Mouse (Mus musculus) spleen, postnatal 4 days (tissue): ENCODE results near the gene Mrpl19.
A peak's percentile ranks its signal among the peaks of the same experiment; 100 is the strongest.

Experiments used
- DNase-seq, 2 experiments: peaks; one replicate each; pipeline ENCODE4 v3.0.0; 2022; ENCODE audit warnings: low spot score in 2 of 2

Mrpl19 gene

DNA sequence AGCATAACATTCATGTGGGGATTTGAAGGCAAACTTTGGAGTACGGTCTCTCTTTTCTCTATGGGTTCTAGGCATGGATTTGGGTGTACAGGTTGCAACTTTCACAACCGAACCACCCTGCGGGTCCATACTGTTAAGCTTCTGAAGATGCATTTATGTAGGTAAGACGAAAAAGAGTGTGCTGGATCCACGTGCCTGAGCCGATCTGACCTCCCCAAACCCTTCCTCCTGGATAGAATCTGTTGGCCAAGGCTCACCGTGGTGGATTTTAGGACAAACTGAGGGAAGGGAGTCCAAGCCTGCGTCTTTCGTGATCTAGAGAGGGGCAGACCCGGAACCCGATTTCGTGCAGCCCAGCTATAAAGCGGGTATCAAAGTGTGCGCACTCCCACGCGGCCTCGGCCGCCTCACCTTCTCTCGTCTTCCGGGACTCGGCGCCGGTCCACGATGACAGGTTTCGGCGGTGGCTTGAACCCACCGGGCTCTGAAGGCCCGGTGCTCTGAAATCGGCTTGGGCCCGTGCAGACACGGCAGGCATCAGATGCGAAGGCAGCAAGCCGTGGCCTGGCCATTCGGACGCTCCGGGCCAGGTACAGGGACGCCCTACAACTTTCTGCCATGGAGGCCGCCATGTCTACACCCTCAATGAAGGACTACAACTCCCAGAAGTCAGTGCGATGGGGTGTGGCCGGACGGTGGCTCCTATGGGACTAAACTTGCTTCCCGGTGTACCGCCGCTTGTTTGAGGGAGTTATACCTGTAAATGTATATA, at the start of gene Mrpl19:
Gene Mrpl19 (minus strand): TSS at position 663 of the 772 bp plus-strand sequence.
- peak; percentile 87 to 92 for DNase-seq

DNA sequence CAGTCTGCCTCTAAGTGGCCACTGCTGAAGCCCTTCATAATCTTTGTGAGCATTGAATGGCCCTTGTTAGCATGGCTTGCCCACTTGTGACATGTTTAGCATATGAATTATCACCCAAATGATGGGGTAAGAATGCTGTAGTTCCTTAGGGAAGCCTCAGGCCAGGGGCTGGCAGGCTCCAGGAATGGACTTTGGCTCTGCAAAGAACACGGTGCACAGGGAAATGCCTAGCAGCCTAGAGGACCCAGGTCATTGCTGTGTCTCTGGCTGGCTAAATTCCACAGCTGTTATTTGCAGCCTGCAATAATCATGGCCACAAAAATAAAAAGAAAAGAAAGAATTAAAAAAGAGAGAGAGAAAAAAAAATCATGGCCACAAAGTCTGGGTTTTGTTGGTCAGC, 46.6 kb upstream of the Mrpl19 start:
- peak; percentile 3 to 28 for DNase-seq

DNA sequence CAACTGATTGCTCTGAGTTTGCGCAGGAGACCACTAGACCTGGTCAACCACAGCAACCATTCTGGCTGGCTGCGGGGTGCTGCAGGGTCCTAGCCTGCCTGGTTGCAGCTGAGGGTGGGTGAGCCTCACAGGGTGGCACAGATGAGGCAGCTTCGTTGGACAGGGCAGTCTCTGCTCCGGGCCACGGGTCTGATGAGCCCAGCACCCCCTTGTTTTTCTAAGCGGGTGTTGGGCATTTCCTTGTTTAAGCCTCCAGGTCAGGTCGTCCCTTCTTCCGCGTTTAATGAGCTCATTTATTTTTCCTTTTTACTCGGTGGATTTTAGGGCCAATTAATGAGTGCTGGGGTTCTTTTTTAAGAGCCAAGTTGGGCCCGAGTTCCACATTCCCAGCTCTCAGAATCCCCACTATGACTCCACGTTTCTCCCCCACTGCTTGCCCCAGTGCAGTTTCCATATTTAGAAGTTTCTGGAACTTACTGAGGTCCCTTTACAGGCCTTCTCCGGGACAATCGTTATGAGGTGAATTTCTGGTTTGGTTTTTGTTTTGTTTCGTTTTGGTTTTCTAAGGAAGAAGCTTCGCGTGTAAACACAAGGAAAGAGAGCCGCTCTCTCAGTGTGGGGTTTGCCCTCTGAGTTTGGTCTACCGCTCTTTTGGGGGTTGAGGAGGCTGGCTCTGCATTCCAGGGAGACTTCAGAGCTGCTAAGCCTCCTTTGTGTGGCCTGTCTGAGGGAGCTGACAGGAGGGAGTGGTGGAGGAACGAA, 24.5 kb upstream of the Mrpl19 start:
- peak; percentile 7 to 41 for DNase-seq

DNA sequence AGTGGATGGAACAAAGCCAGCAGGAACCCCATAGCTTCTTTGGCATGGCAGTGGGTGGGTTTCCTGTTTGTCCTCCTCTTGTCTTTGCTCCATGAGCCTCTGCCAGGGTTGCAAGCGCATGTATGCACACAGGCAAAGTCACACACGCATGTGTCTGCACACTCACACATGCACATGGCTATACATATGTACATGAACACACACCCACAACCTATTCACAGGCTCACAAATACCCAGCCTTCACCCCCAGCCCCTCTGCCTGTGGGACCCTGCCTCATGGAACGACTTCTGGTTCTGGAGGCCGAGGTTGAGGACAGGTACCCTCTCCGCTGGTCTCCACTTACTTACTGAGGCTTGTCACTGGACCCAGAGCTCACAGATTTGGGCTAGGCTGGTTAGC, 22.6 kb upstream of the Mrpl19 start:
- DNase-seq = peak; percentile 7 to 52

DNA sequence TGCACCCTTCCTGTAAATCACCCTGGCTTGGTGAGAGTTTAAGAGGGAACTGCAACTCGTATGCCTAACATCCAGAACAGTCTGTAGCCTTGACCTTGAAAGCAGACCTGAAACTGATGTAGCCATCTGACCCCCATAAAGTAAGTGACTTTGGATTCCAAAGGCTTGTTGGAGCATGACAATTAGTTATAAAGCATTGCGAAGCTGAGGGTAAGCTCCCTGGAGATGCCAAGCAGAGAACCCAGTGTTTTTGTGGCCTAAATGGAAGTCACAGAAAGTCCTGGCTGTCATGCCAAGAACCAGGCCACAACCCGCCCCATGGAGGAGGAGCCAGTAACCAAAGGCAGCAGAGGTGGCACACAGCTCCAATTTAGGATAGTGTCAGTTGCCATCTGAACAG, 21.8 kb upstream of the Mrpl19 start:
- DNase-seq = peak; percentile 9 to 52

DNA sequence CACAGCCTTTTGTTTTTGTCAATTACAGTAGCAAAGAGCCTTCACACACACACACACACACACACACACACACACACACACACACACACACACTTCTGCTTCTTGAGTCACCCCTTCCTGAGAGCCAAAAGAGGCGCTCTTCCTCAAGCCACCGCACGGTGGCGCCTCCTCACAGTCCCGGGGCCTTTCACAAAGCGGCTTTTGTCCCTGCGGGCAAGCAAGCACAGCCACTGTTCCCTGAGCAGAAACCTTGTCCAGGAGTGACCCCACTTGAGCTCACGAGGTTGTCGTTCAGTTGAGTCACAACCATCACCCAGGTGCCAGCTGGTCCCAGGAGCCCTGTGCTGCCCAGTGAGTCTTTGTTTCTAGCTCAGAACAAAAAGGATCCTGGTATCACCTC, 21.3 kb upstream of the Mrpl19 start:
- peak; percentile 64 to 86 for DNase-seq

DNA sequence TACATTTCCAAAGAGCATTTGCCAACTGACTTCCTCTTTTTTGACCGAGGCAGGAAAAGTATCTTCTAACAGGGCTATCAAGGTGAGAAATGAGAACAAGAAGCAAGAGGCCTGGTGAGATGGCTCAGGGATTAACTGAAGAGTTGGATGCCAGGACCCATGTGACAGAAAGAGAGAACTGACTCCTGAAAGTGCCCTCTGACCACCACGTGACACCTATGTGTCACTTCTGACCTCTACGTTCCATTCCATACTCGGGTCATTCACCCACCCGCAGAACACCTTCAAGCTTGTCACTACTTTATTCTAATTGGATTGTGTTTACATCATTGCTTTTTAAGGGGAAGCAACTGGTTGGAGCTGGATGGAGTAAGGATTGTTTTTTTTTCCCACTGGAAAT, 20.8 kb upstream of the Mrpl19 start:
- DNase-seq = peak in 1 of 2 experiments; percentile 7

DNA sequence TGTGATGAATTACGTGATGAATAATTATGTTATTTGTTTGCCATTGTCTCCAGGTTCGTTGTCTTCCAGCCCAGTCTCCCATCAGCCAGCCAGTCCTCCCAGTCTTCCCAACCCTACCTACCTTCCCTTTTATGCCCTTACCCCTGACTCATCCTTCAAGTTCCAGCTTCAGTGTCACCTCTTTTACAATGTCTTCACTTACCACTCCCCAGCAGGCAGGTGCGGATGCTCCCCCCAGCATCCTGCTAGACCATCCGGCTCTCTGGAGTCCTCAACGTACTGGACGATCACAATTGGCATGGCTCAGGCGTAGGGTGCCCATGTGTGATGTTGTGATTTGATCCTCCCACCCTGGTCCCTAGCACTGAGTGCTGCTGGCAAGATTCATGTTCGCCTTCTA, 20.4 kb upstream of the Mrpl19 start:
- peak; percentile 9 to 54 for DNase-seq

DNA sequence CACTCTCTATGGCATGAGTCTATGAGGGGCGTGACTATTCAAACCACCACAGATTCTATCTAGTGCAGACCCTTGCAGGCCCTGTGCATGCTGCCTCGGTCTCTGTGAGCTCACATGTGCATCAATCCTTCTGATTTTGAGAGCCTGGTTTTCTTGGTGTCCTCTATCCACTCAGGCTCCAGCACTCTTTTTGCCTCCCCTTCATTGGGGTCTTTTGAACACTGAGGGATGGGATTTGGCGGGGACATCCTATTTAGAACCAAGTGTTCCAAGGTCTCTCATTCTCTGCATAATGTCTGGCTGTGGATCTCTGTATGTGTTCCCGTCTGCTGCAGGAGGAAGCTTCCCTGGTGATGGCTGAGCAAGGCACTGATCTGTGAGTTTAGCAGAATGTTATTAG, 13.5 kb upstream of the Mrpl19 start:
- DNase-seq = peak in 1 of 2 experiments; percentile 41

DNA sequence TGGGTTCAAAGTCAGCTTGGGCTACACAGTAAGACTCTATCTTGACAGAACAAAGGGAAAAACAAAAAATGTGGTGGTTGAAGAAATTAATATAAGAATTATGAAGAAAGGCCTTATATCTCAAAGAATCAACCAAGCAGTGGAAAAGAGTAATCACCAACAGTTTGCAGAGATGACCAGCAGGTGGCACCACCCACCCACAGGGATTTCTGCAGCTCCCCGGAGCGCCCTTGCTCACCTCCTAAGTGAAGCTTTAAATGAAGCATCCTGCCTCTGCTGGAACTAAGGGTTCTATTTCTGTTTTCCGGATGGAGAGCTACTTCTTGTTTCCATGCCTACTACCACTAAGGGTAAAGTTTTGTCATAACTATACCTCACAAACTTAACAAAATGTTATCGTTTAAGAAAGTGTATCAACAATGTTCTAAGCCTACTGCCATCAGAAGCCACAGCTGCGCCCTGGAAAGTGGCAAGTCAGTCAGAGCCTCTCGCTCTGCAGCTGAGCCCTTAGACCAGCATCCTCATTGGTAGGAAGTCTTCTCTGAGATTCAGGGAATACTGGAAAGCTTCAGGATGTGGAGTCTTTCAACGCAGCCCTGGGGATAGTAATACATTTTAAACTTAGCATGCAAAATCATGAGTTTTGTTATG, 10.3 kb upstream of the Mrpl19 start:
- peak; percentile 55 to 77 for DNase-seq

DNA sequence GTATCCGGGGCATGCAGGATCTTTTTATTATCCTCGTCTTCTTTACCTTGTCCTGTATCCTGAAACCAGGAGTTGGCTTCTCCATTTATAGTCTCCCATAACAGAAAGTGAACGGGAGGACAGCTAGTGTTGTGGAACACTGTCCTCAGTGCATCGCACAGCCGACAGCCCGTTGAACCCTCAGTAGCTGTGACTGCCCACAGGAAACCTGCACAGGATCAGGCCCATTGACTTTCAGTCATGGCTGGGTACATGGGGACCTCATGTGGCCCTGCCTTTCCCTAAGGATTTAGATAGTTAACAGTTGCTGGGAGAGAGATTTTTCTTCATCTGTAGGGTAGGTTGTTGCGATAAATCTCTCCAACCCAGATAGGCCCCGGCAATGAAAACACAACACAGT, 6.8 kb upstream of the Mrpl19 start:
- no peak for DNase-seq

DNA sequence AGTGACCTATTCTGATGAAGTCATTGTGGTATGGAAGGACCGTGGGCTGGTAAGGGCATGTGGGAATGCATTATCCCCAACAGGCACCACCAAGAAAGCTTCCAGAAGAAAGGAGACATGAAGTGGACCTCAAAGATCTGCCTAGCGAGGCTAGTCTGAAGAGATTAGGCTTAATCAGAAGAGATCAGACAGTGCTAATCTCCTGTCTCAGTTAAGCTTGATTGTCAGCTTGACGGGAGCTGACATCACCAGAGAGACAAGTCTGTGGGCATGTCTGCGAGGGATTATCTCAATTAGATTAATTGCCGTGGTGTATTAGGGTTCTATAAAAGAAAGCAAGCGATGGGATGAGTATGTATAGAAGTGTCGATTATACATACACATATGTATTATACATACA, 5.4 kb upstream of the Mrpl19 start:
- DNase-seq = no peak

DNA sequence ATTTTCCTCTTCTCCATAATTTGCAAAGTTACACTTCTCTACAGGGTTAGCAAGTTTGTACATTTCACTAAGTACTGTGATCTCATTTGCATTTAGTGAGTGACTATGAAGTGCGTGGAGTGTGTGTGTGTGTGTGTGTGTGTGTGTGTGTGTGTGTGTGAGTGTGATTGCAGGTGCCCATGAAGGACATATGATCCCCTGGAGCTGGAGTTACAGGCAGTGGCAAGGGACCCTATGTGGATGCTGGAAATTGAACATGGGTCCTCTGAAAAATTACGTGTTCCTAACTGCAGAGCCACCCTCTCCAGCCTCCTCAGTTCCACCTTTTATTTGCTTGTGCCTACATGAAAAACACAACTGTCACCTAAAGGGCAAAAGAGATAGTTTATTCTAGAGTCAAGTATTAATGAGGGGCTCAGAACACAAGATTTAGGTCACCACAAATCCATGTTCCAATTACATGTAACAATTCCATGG, 348 bp upstream of the Mrpl19 start:
- no peak for DNase-seq

DNA sequence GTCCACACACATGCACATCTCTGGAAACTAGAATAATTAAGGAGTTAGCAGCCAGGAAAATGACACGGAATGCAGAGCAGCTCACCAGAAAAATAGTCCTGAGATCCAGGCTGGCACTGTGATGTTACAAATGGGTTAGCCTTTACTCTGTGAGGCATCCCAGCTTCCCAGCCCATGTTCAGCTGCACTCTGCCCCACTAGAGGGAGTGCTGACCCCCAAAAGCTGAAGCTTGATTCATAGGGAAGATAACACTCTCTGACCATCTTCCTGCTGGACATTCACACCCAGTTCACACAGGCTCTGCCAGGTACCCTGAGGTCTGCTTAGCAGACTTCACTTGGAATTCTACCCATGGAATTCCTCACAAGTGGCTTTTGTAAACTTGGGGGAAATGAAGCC, 5.5 kb downstream of the Mrpl19 start:
- DNase-seq = no peak

DNA sequence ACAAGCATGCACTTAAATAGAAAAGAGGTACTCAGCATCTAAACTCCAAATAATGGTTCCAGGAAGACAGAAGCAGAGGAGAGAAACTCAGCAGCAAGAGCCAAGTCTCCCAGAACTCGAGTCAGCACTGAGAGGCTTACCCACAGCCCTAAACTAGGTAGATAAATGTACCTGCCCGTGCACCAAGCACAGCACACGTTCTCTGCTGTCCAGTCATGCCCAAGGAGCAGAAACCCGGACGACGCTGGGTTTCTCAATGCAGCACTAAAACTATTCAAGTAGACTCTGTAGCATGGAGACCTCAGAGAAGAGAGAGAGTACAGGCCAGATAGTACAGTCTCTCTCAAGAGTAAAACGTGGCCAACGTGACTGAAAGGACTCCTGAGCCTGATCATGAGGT, 5.9 kb downstream of the Mrpl19 start:
- no peak for DNase-seq

DNA sequence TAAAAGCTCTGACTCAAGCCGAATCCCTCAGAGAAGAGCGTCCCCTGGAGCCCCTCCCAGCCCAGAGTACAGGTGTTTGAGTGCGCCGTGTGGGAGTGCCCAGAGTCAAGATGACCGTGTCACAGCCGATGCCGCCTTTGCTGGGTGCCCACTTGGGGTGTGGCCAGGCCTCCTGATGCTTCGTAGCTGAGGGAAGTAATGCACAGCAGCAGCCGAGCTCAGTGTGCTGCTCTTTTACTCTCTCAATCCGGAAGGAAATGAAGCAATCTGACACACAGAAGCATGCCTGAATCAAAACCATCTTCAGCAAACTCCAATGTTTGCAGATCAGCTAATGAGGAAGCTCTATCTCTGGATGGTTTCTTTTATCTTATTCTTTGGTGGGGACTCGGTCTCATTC, 7.8 kb downstream of the Mrpl19 start:
- no peak for DNase-seq

DNA sequence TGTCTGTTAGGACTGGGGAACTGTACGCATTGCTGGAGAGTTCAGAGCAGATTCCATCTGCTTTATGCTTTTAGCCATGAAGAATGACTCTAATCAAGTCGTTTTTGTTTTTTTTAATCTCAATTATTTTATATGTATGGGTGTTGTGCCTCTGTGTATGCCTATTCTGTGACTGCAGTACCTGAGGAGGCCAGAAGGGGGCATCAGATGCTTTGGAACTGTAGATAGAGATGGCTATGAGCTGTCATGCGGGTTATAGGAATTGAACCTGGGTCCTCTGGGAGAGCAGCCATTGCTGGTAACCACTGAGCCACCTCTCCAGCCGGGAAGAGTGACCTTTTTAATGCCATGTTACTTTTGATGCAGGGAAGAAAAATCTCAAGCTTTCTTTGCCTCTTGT, 9.4 kb downstream of the Mrpl19 start:
- no peak for DNase-seq

DNA sequence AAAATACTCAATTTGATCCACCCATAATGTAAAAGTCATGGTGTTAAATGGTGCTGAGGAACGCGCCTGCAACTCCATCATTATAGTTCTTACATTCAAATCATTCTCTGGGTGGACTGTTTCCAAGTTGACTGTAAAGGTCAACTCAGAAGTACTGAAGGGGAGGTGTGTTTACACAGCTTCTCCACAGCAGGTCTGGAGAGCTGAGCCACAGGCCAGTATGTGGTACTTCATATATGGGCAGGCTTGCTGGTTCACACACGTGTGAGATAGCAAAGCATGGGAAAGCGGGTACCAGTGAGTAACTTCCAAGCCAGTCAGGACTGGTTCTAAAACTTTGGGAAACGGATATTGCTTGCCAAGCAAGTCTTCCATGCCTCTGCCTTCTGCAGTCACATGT, 10.6 kb downstream of the Mrpl19 start:
- DNase-seq = no peak

DNA sequence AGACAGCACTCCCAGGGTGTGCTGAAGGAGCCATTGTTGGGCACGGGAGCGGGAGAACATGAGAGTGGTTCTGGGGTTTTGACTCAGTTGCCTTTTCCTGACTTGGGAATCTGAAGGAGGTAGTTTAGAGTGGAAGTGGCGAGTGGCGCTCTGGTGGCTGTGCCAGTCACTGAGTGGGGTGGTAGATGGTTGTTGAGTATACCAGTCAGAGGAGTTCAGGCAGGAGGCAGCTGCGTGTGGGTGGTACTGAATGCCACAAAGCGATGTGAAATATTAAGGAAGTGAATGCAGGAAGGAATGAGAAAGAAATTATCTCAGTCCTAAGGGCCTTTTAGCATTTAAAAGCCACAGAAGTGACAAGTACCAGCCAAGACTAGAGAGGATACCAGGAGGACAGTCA, 18.9 kb downstream of the Mrpl19 start:
- DNase-seq = no peak

DNA sequence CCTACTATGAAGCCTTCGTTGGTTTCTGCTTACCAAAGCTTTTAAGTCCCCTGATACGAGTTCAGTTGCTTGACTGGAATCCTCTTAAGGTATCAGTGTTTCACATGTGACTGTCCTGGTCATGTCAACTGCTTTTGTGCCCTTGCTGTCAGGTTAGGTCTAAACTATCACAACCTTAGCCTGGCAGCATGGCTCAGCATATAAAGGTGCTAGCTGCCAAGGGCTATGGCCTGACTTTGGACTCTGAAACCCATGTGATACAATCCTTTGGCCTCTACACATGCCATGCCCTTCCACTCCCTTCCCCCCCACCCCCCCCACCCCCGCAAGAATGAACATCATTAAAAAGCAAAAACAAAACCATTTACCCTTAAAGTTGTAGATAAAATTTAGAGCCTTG, 21.3 kb downstream of the Mrpl19 start:
- DNase-seq = no peak

DNA sequence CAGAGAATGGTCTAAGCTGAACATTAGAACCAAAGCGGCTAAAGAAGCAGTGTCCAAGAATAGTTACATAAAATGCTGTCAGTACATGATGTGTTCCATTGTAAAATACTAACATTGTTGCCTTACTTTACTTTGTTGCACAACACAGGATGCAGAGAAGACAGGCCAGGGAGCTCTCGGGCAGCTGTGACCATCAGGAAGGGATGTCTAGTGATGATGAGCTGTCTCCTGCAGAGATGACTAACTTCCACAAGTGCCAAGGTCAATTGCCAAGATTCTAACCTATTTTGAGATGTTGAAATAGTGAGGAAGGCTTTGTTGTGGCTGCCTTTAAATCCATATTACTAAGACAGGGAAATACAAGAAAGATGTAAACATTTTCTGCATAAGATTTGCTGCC, 22.5 kb downstream of the Mrpl19 start:
- DNase-seq = no peak

DNA sequence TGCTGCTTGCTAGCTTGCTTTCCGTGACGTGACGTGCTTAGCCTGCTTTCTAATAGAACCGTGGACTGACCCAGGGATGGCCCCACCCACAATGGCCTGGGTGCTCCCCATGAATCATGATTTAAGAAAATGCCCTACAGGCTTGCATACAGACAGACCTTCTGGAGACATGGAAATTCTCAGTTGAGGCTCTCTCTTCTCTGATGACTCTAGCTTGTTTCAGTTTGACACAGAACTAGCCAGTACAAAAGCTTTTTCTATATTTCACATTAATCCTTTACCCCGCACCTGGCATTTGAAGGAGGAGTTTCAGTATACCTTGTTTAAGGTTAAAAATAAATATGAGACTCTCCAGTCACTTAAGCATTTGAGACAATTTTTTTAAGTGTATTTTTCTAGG, 24.0 kb downstream of the Mrpl19 start:
- no peak for DNase-seq

DNA sequence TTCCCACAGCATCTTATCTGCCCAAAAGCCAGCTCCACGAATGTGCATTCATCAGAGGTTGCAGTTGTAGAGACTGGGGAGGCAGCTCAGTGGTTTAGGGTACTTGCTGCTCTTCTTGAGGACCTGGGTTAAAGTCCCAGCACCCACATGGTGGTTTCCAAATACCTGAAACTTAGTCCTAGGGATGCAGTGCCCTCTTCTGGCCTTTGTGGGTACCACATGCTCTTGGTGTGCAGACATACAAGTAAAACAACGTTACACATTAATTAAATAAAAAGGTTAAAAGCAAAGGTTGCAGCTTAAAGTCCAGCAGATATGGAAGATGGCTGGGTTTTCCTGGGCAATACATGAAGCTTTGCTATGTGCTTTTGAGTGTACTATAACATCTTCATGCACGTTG, 32.5 kb downstream of the Mrpl19 start:
- DNase-seq = no peak
